12 mouse cellular contexts compared by ENCODE assay signal in the genomic region with DNA sequence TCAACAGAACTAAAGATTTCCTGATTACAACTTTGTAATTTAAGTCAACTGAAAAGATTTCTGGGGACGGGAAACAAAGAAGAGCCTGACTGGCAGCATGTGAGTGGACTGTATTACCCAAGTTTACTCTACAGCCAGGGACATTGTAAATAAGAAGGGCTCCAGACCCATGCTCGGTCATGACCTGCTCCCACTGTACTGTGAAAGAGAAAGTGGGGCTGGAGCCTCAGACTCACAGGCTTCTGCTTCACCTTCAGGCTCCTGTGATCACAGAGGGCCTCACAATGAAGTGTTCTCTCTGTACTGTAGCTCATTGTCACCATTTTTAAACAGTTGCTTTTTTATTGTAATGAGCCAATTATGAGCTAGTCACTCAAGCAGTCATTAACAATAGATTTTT. TPM values are rescaled to one million over a fixed set of nuclear protein-coding genes. Genes with fewer than 3 reads are reported as not detected.
DNase-seq lines count a peak whose midpoint lies in the region; ATAC-seq and TF ChIP-seq lines count a peak whose summit lies in the region.
"Had no signal": no experiment of that assay in that cellular context is flagged by ENCODE, and none has a peak within 500 bp of the region (broad histone marks: within the 10 kb centered on the region; RNA-seq: fewer than 3 reads in every experiment).

No protein-coding gene starts in this region.

- TF ChIP-seq CTCF in lung, postnatal 0 days (IDR thresholded peaks at IDR 0.05): no peak
- no peak for TF ChIP-seq CTCF in thymus, adult 2 months (IDR thresholded peaks at IDR 0.05; ENCODE audit: borderline replicate concordance, control insufficient read depth, extremely low read depth, insufficient read depth, low read length, poor library complexity)

- no peak for TF ChIP-seq POLR2A in thymus, adult 2 months (IDR thresholded peaks at IDR 0.05; ENCODE audit: control insufficient read depth, extremely low read depth, insufficient read depth, low read length, poor library complexity)

- no peaks in the 10 kb centered on the region for H3K36me3 ChIP-seq in hindbrain, embryonic 10.5 days
- H3K36me3 ChIP-seq in hindbrain, embryonic 14.5 days (replicated peaks; ENCODE audit: control insufficient read depth, insufficient read depth): no peaks in the 10 kb centered on the region
- H3K36me3 ChIP-seq in forebrain, embryonic 12.5 days (replicated peaks): no peaks in the 10 kb centered on the region
- no peaks in the 10 kb centered on the region for H3K36me3 ChIP-seq in lung, postnatal 0 days (ENCODE audit: insufficient read depth, low read length)
- H3K36me3 ChIP-seq in thymus, adult 2 months (ENCODE audit: control insufficient read depth, insufficient read depth, low read length): no peaks in the 10 kb centered on the region

- ATAC-seq in hindbrain, embryonic 14.5 days (ENCODE audit: low FRiP score): no peak
- ATAC-seq in forebrain, embryonic 12.5 days (ENCODE audit: low FRiP score): peak; percentile 87
- ATAC-seq in lung, postnatal 0 days: 0 out of 2 replicates have a peak, but pooled peaks have one; percentile 46

- no peaks in the 10 kb centered on the region for H3K27me3 ChIP-seq in hindbrain, embryonic 10.5 days (ENCODE audit: insufficient read depth, poor library complexity, severe bottlenecking)
- no peaks in the 10 kb centered on the region for H3K27me3 ChIP-seq in hindbrain, embryonic 14.5 days (ENCODE audit: control insufficient read depth, insufficient read depth, low read length)
- no peaks in the 10 kb centered on the region for H3K27me3 ChIP-seq in forebrain, embryonic 12.5 days
- no peaks in the 10 kb centered on the region for H3K27me3 ChIP-seq in lung, postnatal 0 days (replicated peaks; ENCODE audit: insufficient read depth, low read length)
- no peaks in the 10 kb centered on the region for H3K27me3 ChIP-seq in thymus, adult 2 months (ENCODE audit: control insufficient read depth, insufficient read depth, low read length)

- 38% methylated on average over 2 of the region's 2 CpGs for WGBS in hindbrain, embryonic 10.5 days
- WGBS in hindbrain, embryonic 14.5 days: 19% methylated on average over 2 of the region's 2 CpGs
- WGBS in forebrain, embryonic 12.5 days: 10% methylated on average over 2 of the region's 2 CpGs
- WGBS in lung, postnatal 0 days: 19% methylated on average over 2 of the region's 2 CpGs
- WGBS in thymus, adult 2 months: 90% methylated on average over 2 of the region's 2 CpGs

- H3K4me3 ChIP-seq in hindbrain, embryonic 10.5 days: no peak overlapping the region
- H3K4me3 ChIP-seq in hindbrain, embryonic 14.5 days (replicated peaks; ENCODE audit: low read length): no peak overlapping the region
- H3K4me3 ChIP-seq in forebrain, embryonic 12.5 days (replicated peaks): no peak overlapping the region
- no peak overlapping the region for H3K4me3 ChIP-seq in lung, postnatal 0 days (ENCODE audit: low read depth, low read length)
- H3K4me3 ChIP-seq in thymus, adult 2 months (ENCODE audit: control insufficient read depth, insufficient read depth, low read length): no peak overlapping the region

- no peak for DNase-seq in hindbrain, embryonic 10.5 days (ENCODE audit: low spot score)
- DNase-seq in hindbrain, embryonic 14.5 days (ENCODE audit: low spot score): no peak
- DNase-seq in 416B (ENCODE audit: low read depth): peak; percentile 17
- no peak for DNase-seq in lung, postnatal 0 days (ENCODE audit: low spot score)
- DNase-seq in thymus, adult 2 months: no peak
- DNase-seq in thymus, adult 18-20 months: no peak
- DNase-seq in cerebellum, adult 11-12 months: no peak
- DNase-seq: adrenal gland, adult 8-10 months; cerebellum, adult 18-20 months; spleen, adult 18-20 months; thymus, postnatal 4 days had no signal

- no peak overlapping the region for H3K9ac ChIP-seq in hindbrain, embryonic 14.5 days
- H3K9ac ChIP-seq in forebrain, embryonic 12.5 days: no peak overlapping the region
- no peak overlapping the region for H3K9ac ChIP-seq in lung, postnatal 0 days (replicated peaks; ENCODE audit: low read depth)

- peak overlapping the region; percentile 69 for H3K27ac ChIP-seq in hindbrain, embryonic 10.5 days
- no peak overlapping the region for H3K27ac ChIP-seq in hindbrain, embryonic 14.5 days
- peak overlapping the region; percentile 63; the same call in 1 of the 2 replicates for H3K27ac ChIP-seq in forebrain, embryonic 12.5 days
- no peak overlapping the region for H3K27ac ChIP-seq in lung, postnatal 0 days (ENCODE audit: low read length)
- H3K27ac ChIP-seq in thymus, adult 2 months (ENCODE audit: control insufficient read depth, insufficient read depth, low read length): no peak overlapping the region

- H3K9me3 ChIP-seq in hindbrain, embryonic 10.5 days: no peaks in the 10 kb centered on the region
- H3K9me3 ChIP-seq in hindbrain, embryonic 14.5 days (ENCODE audit: control insufficient read depth, low read length): no peaks in the 10 kb centered on the region
- H3K9me3 ChIP-seq in forebrain, embryonic 12.5 days: no peaks in the 10 kb centered on the region
- no peaks in the 10 kb centered on the region for H3K9me3 ChIP-seq in lung, postnatal 0 days (ENCODE audit: low read length)

- no peak for TF ChIP-seq EP300 in lung, postnatal 0 days (IDR thresholded peaks at IDR 0.05)

- peaks cover 13% of the 10 kb centered on the region for H3K4me1 ChIP-seq in hindbrain, embryonic 10.5 days (replicated peaks)
- peaks cover 13% of the 10 kb centered on the region; the same call in 1 of the 2 replicates for H3K4me1 ChIP-seq in hindbrain, embryonic 14.5 days (replicated peaks; ENCODE audit: control insufficient read depth, insufficient read depth, low read length)
- H3K4me1 ChIP-seq in forebrain, embryonic 12.5 days: peaks cover 10% of the 10 kb centered on the region
- H3K4me1 ChIP-seq in lung, postnatal 0 days (ENCODE audit: insufficient read depth, low read depth, low read length): no peaks in the 10 kb centered on the region
- no peaks in the 10 kb centered on the region for H3K4me1 ChIP-seq in thymus, adult 2 months (replicated peaks; ENCODE audit: control insufficient read depth, insufficient read depth, low read length)

- H3K4me2 ChIP-seq in hindbrain, embryonic 14.5 days (replicated peaks): no peak overlapping the region
- no peak overlapping the region for H3K4me2 ChIP-seq in forebrain, embryonic 12.5 days
- no peak overlapping the region for H3K4me2 ChIP-seq in lung, postnatal 0 days (replicated peaks; ENCODE audit: low read depth, low read length)

RNA-seq across cellular contexts. Expression of a gene that starts 44.7 kb away (rescaled TPM):
- 17.7 and 20.4 TPM in 2 replicates for polyA plus RNA-seq in hindbrain, embryonic 10.5 days (2016; fragmentation: Nextera tagmentation; extraction: Ambion mirVana)
- polyA plus RNA-seq in hindbrain, embryonic 14.5 days (2014; fragmentation: Nextera tagmentation; extraction: Ambion mirVana): 15.0 and 15.2 TPM in 2 replicates
- 20.8 and 21.7 TPM in 2 replicates for polyA plus RNA-seq in forebrain, embryonic 12.5 days (2016; fragmentation: Nextera tagmentation; extraction: Ambion mirVana)
- 11.4 and 13.9 TPM in 2 replicates for polyA plus RNA-seq in lung, postnatal 0 days (2015; fragmentation: Nextera tagmentation; extraction: Ambion mirVana)
- 14.1 and 15.9 TPM in 2 replicates for polyA plus RNA-seq in thymus, adult 2 months (2012; rRNA removed)

Comparison
In these comparisons a context has a peak if more than half of its experiments do, and no peak if none do; other contexts are left out.
1. H3K27ac ChIP-seq: peak in hindbrain, embryonic 10.5 days (single experiment) and forebrain, embryonic 12.5 days (single experiment); none in hindbrain, embryonic 14.5 days (single experiment), lung, postnatal 0 days (single experiment) and thymus, adult 2 months (single experiment).